ENCODE assay signal across 8 mouse cellular contexts in genomic region chr16:32246351-32246791, GRCm38 (mm10). TPM values are rescaled to one million over a fixed set of nuclear protein-coding genes. Genes with fewer than 3 reads are reported as not detected.
DNase-seq lines count a peak whose midpoint lies in the region; TF ChIP-seq lines count a peak whose summit lies in the region.

No protein-coding gene starts in this region.

- no peaks in the 10 kb centered on the region for H3K36me3 ChIP-seq in liver, adult 2 months (ENCODE audit: control insufficient read depth, insufficient read depth, low read length)
- no peaks in the 10 kb centered on the region for H3K36me3 ChIP-seq in myocyte (ENCODE audit: control insufficient read depth, insufficient read depth)

- TF ChIP-seq CTCF in liver, adult 2 months (IDR thresholded peaks at IDR 0.05; ENCODE audit: low read depth, low read length) = no peak

- peak overlapping the region; percentile 79 for H3K9ac ChIP-seq in liver, adult 2 months (ENCODE audit: low read depth, low read length)

- H3K4me2 ChIP-seq in myocyte (ENCODE audit: low read depth) = peak overlapping the region; percentile 77

- no peaks in the 10 kb centered on the region for H3K27me3 ChIP-seq in liver, adult 2 months (ENCODE audit: control insufficient read depth, insufficient read depth, low read length)
- H3K27me3 ChIP-seq in myocyte (ENCODE audit: control insufficient read depth, insufficient read depth, insufficient read length) = no peaks in the 10 kb centered on the region

- no peak for TF ChIP-seq POLR2A in liver, adult 2 months (IDR thresholded peaks at IDR 0.05; ENCODE audit: extremely low read depth, insufficient read depth, low read length)
- no peak for TF ChIP-seq POLR2A in myocyte (IDR thresholded peaks at IDR 0.05; ENCODE audit: insufficient read length, low read depth)

- peaks cover 8% of the 10 kb centered on the region; the same call in 1 of the 2 replicates for H3K79me2 ChIP-seq in liver, adult 2 months (ENCODE audit: control insufficient read depth, insufficient read depth, low read length)
- H3K79me2 ChIP-seq in myocyte (ENCODE audit: control insufficient read depth, insufficient read depth) = peaks cover 51% of the 10 kb centered on the region

- DNase-seq in A20 (ENCODE audit: low read depth, low spot score) (peak; percentile 76), WW6 (ENCODE audit: low read depth, low spot score) (peak; percentile 39)
- DNase-seq in cerebellum, postnatal 4 days (ENCODE audit: low spot score in 2 of 2) = peak; percentile 31 to 62
- DNase-seq in gastrocnemius, adult 8-10 months (ENCODE audit: low spot score in 2 of 2) = peak; percentile 9 to 37
- peak; percentile 44 for DNase-seq in kidney, adult 11 months
- DNase-seq in liver, adult 2 months (ENCODE audit: extremely low read depth, low read depth, low spot score) = peak; percentile 29
- peak; percentile 74 for DNase-seq in testis, postnatal 10 days (ENCODE audit: low spot score)

- H3K27ac ChIP-seq in liver, adult 2 months (replicated peaks; ENCODE audit: insufficient read depth, low read depth, low read length) = peak overlapping the region; percentile 22

- H3ac ChIP-seq in myocyte (ENCODE audit: control insufficient read depth, insufficient read length) = peak overlapping the region; percentile 15

- H3K4me1 ChIP-seq in liver, adult 2 months (ENCODE audit: control insufficient read depth, insufficient read depth, low read length) = peaks cover 9% of the 10 kb centered on the region

- peak overlapping the region; percentile 85 for H3K4me3 ChIP-seq in liver, adult 2 months (ENCODE audit: insufficient read depth, low read depth, low read length)
- peak overlapping the region; percentile 71 for H3K4me3 ChIP-seq in myocyte

- WGBS in liver, adult 2 months = under 1% methylated on average over 32 of the region's 41 CpGs

TF ChIP-seq in myocyte, 11 proteins besides CTCF, POLR2A, EP300 and RAD21:
- TF ChIP-seq POLR2AphosphoS2 (IDR thresholded peaks at IDR 0.05; ENCODE audit: insufficient read length, low read depth) (no peak), TCF3 (IDR thresholded peaks at IDR 0.05; ENCODE audit: insufficient read length, low read depth) (no peak), MYOD1 (IDR thresholded peaks at IDR 0.05; ENCODE audit: control insufficient read depth in 1 of 3, insufficient read length in 2 of 3, low read depth in 2 of 3) (no peak), TCF12 (IDR thresholded peaks at IDR 0.05; ENCODE audit: insufficient read depth, poor library complexity, severe bottlenecking) (no peak), SRF (IDR thresholded peaks at IDR 0.05; ENCODE audit: control insufficient read depth, insufficient read length, low read depth) (no peak), CEBPB (IDR thresholded peaks at IDR 0.05; ENCODE audit: insufficient read depth, poor library complexity, severe bottlenecking) (no peak), REST (IDR thresholded peaks at IDR 0.05; ENCODE audit: insufficient read depth, insufficient read length) (no peak), MYOG (IDR thresholded peaks at IDR 0.05; ENCODE audit: control insufficient read depth in 1 of 3, insufficient read depth in 1 of 3, insufficient read length in 2 of 3, low read depth in 2 of 3) (no peak), MAX (IDR thresholded peaks at IDR 0.05; ENCODE audit: low read depth) (no peak), USF1 (IDR thresholded peaks at IDR 0.05; ENCODE audit: low read depth) (no peak), E2F4 (IDR thresholded peaks at IDR 0.05; ENCODE audit: insufficient read depth) (no peak)

RNA-seq across cellular contexts. Expression of gene Fbxo45, which starts 0.6 kb away (rescaled TPM):
- 10 to 100 TPM; 15.9 to 20.6 (median 16.7) TPM for total RNA-seq in gastrocnemius, adult 8-10 months (2022)
- 4.4 and 4.5 TPM in 2 replicates for total RNA-seq in liver, adult 2 months (2014; rRNA removed)
- polyA plus RNA-seq in liver, adult 2 months (2012; rRNA removed) = 1.8 and 2.1 TPM in 2 replicates
- 3.9 TPM for polyA plus RNA-seq in myocyte (2012; fragmentation: generic; extraction: Trizol)

RNA-seq across cellular contexts. Expression of gene Wdr53, which starts 0.7 kb away (rescaled TPM):
- total RNA-seq in gastrocnemius, adult 8-10 months (2022) = 1 to 10 TPM; 5.5 to 8.0 (median 6.5) TPM
- total RNA-seq in liver, adult 2 months (2014; rRNA removed) = 11.3 and 14.6 TPM in 2 replicates
- 3.7 and 4.1 TPM in 2 replicates for polyA plus RNA-seq in liver, adult 2 months (2012; rRNA removed)
- polyA plus RNA-seq in myocyte (2012; fragmentation: generic; extraction: Trizol) = 6.9 TPM

RNA-seq across cellular contexts. Expression of gene Smco1, which starts 24.9 kb away (rescaled TPM):
- total RNA-seq in gastrocnemius, adult 8-10 months (2022) = 10 to 100 TPM; 55.5 to 79.7 (median 66.0) TPM
- not detected in 2 replicates for total RNA-seq in liver, adult 2 months (2014; rRNA removed)
- polyA plus RNA-seq in liver, adult 2 months (2012; rRNA removed) = not detected in 2 replicates
- not detected for polyA plus RNA-seq in myocyte (2012; fragmentation: generic; extraction: Trizol)

RNA-seq across cellular contexts. Expression of gene Rnf168, which starts 30.9 kb away (rescaled TPM):
- 10 to 100 TPM in 2 of 4 experiments, 1 to 10 TPM in 2; 8.5 to 11.7 (median 10.2) TPM for total RNA-seq in gastrocnemius, adult 8-10 months (2022)
- total RNA-seq in liver, adult 2 months (2014; rRNA removed) = 6.2 and 7.3 TPM in 2 replicates
- 5.1 and 6.2 TPM in 2 replicates for polyA plus RNA-seq in liver, adult 2 months (2012; rRNA removed)
- 4.5 TPM for polyA plus RNA-seq in myocyte (2012; fragmentation: generic; extraction: Trizol)

Comparison
In these comparisons a context has a peak if more than half of its experiments do, and no peak if none do; other contexts are left out.
1. Peak in every context shown above with its lines: DNase-seq, H3K4me3 ChIP-seq and H3K27ac ChIP-seq.
2. DNase-seq: peak in every context shown above with its lines; median percentile 76 in A20; 74 in testis, postnatal 10 days; 46 in cerebellum, postnatal 4 days; 44 in kidney, adult 11 months; 39 in WW6; 29 in liver, adult 2 months; 23 in gastrocnemius, adult 8-10 months.
3. RNA of gene Smco1, which starts 24.9 kb away (total RNA-seq): 55.5 to 79.7 TPM in gastrocnemius, adult 8-10 months; not detected in liver, adult 2 months; every median in the first group is over 10 times any median in the second.